Mouse (Mus musculus) heart, postnatal 0 days (tissue): ENCODE data around the gene Acrbp.

ENCODE experiments used
- CTCF ChIP-seq: IDR thresholded peaks from 2 replicates; pipeline ENCODE4 v1.5.1; 2016; ENCODE audit warnings: antibody characterized with exemption, control low read depth, low read depth
- EP300 ChIP-seq: IDR thresholded peaks from 2 replicates; pipeline ENCODE4 v1.6.1; 2016; ENCODE audit warnings: antibody characterized with exemption, low read depth

DNA sequence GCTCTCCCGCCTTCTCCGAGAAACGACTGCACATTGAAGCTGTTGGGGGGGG lies 40.5 kb upstream of the Acrbp start, which contains the start of gene Zfp384:
- TF ChIP-seq CTCF, result no peak
- TF ChIP-seq EP300, result no peak
